Mouse (Mus musculus) C2C12 (cell line): Measurements from ENCODE around the gene Ppargc1a.

Experiments
- CEBPB ChIP-seq: IDR thresholded peaks from one replicate; pipeline ENCODE4 v1.6.1; 2011; ENCODE audit warnings: low read depth, mild to moderate bottlenecking, control low read depth, moderate library complexity
- CTCF ChIP-seq: IDR thresholded peaks from one replicate; pipeline ENCODE4 v1.5.1; 2011; ENCODE audit not compliant: control insufficient read depth, insufficient read depth, insufficient read length
- MAX ChIP-seq: IDR thresholded peaks from one replicate; pipeline ENCODE4 v1.6.1; 2011; ENCODE audit warnings: mild to moderate bottlenecking, control low read depth
- MYOG ChIP-seq: IDR thresholded peaks from one replicate; pipeline ENCODE4 v1.6.1; 2011; ENCODE audit not compliant: control insufficient read depth, insufficient read length; ENCODE audit errors: extremely low read depth
- USF1 ChIP-seq: IDR thresholded peaks from one replicate; pipeline ENCODE4 v1.6.1; 2011; ENCODE audit warnings: low read depth, mild to moderate bottlenecking, control low read depth, moderate library complexity

DNA sequence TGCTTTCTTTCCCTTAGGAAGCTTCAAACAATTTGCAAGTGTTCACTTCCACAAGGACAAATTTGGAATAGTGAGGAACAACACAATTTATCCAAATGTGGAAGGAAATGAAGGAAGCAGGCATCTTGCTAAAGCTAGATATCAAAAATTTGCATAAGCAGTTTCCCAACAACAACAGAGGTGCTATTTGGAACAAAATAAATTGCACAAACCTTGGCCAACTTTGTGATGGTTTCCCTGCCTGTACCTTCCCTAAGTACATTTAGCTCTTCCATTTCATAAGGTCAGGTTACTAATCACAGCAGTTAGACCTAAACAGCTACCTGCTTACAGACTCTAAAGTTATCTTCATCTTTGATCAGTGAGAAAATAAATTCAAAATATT, 29.9 kb downstream of the Ppargc1a start:
- no peak for TF ChIP-seq CTCF
- TF ChIP-seq MYOG: no peak
- no peak for TF ChIP-seq MAX
- TF ChIP-seq USF1: no peak
- no peak for TF ChIP-seq CEBPB
